Mouse (Mus musculus): Measurements from ENCODE around the gene Rdh8. TPM values are rescaled to one million over a fixed set of nuclear protein-coding genes. Genes with fewer than 3 reads are reported as not detected.

Rdh8 gene
- total RNA-seq (2021) = not detected

- no peak for DNase-seq (ENCODE audit: low spot score)
- intact Hi-C loops (cut with DNase I) = no loop called here
Measured at GRCm38 (mm10) chr9:20818236-20818635, at the start of gene Rdh8. TSS of gene Rdh8 (plus strand) at chr9:20818503.

GRCm38 (mm10) chr9:20781286-20781685, 37.0 kb upstream of the Rdh8 start:
- DNase-seq (ENCODE audit: low spot score) = no peak
- intact Hi-C loops (cut with DNase I) = no loop called here

GRCm38 (mm10) chr9:20785055-20785454, 33.2 kb upstream of the Rdh8 start:
- intact Hi-C loops (cut with DNase I) = no loop called here
- no peak for DNase-seq (ENCODE audit: low spot score)

- intact Hi-C loops (cut with DNase I) = no loop called here
- DNase-seq (ENCODE audit: low spot score) = no peak
Measured at GRCm38 (mm10) chr9:20787992-20788391, 30.3 kb upstream of the Rdh8 start.

GRCm38 (mm10) chr9:20789651-20790050, 28.7 kb upstream of the Rdh8 start:
- no peak for DNase-seq (ENCODE audit: low spot score)
- intact Hi-C loops (cut with DNase I) = no loop called here

GRCm38 (mm10) chr9:20790345-20790744, 28.0 kb upstream of the Rdh8 start:
- intact Hi-C loops (cut with DNase I) = no loop called here
- DNase-seq (ENCODE audit: low spot score) = no peak

- intact Hi-C loops (cut with DNase I) = no loop called here
- peak; percentile 67 for DNase-seq (ENCODE audit: low spot score)
Measured at GRCm38 (mm10) chr9:20794108-20794806, 24.0 kb upstream of the Rdh8 start.

- no peak for DNase-seq (ENCODE audit: low spot score)
- intact Hi-C loops (cut with DNase I) = loop anchor here (1.0 kb wide), 1 partner anchor 63 kb away; no protein-coding TSS in a partner anchor
Measured at GRCm38 (mm10) chr9:20804266-20805158, 13.8 kb upstream of the Rdh8 start.

- intact Hi-C loops (cut with DNase I) = loop anchor here (1.0 kb wide), 1 partner anchor 64 kb away; no protein-coding TSS in a partner anchor
- DNase-seq (ENCODE audit: low spot score) = peak; percentile 33
Measured at GRCm38 (mm10) chr9:20805159-20805495, 13.2 kb upstream of the Rdh8 start.

GRCm38 (mm10) chr9:20805706-20806105, 12.6 kb upstream of the Rdh8 start:
- intact Hi-C loops (cut with DNase I) = loop anchor here (1.0 kb wide), 1 partner anchor 64 kb away; no protein-coding TSS in a partner anchor

GRCm38 (mm10) chr9:20810271-20810670, 8.0 kb upstream of the Rdh8 start:
- intact Hi-C loops (cut with DNase I) = no loop called here
- DNase-seq (ENCODE audit: low spot score) = no peak

More at GRCm38 (mm10) chr9:20805706-20806105, 12.6 kb upstream of the Rdh8 start:
- no peak for DNase-seq (ENCODE audit: low spot score)

GRCm38 (mm10) chr9:20810773-20811172, 7.5 kb upstream of the Rdh8 start:
- intact Hi-C loops (cut with DNase I) = no loop called here
- DNase-seq (ENCODE audit: low spot score) = no peak

GRCm38 (mm10) chr9:20812537-20813271, 5.6 kb upstream of the Rdh8 start:
- DNase-seq (ENCODE audit: low spot score) = no peak
- intact Hi-C loops (cut with DNase I) = no loop called here

- intact Hi-C loops (cut with DNase I) = no loop called here
- peak; percentile 66 for DNase-seq (ENCODE audit: low spot score)
Measured at GRCm38 (mm10) chr9:20814521-20815272, 3.6 kb upstream of the Rdh8 start, which contains the start of gene Col5a3. TSS of gene Col5a3 (minus strand) at chr9:20815067.

- intact Hi-C loops (cut with DNase I) = no loop called here
Measured at GRCm38 (mm10) chr9:20820001-20820400, 1.7 kb downstream of the Rdh8 start.

GRCm38 (mm10) chr9:20822821-20823220, 4.5 kb downstream of the Rdh8 start:
- no peak for DNase-seq (ENCODE audit: low spot score)
- intact Hi-C loops (cut with DNase I) = no loop called here

More at GRCm38 (mm10) chr9:20820001-20820400, 1.7 kb downstream of the Rdh8 start:
- DNase-seq (ENCODE audit: low spot score) = no peak

GRCm38 (mm10) chr9:20825781-20826180, 7.5 kb downstream of the Rdh8 start:
- intact Hi-C loops (cut with DNase I) = no loop called here
- DNase-seq (ENCODE audit: low spot score) = no peak

- intact Hi-C loops (cut with DNase I) = no loop called here
- no peak for DNase-seq (ENCODE audit: low spot score)
Measured at GRCm38 (mm10) chr9:20828127-20828526, 9.8 kb downstream of the Rdh8 start.

GRCm38 (mm10) chr9:20830901-20831643, 12.8 kb downstream of the Rdh8 start:
- intact Hi-C loops (cut with DNase I) = loop anchor here (1.0 to 5.0 kb wide), 2 partner anchors 91 to 169 kb away; no protein-coding TSS in a partner anchor

More at GRCm38 (mm10) chr9:20830901-20831643, 12.8 kb downstream of the Rdh8 start:
- DNase-seq (ENCODE audit: low spot score) = peak; percentile 92

Data from heart, postnatal 25 days (tissue).